Mouse (Mus musculus) liver, embryonic 18 days (tissue): ENCODE results near the gene Samd13. TPM values are rescaled to one million over a fixed set of nuclear protein-coding genes. Genes with fewer than 3 reads are reported as not detected.

Source experiments
- polyA plus RNA-seq: library from polyadenylated mRNA; depleted of rRNA; stranded (reverse); fragments of >200 nt; gene quantifications from 2 replicates; pipeline ENCODE4 v1.2.3, GENCODE M21; 2012; rRNA removed

Gene Samd13
- 0.06 and 0.19 TPM in 2 replicates for polyA plus RNA-seq

DNA sequence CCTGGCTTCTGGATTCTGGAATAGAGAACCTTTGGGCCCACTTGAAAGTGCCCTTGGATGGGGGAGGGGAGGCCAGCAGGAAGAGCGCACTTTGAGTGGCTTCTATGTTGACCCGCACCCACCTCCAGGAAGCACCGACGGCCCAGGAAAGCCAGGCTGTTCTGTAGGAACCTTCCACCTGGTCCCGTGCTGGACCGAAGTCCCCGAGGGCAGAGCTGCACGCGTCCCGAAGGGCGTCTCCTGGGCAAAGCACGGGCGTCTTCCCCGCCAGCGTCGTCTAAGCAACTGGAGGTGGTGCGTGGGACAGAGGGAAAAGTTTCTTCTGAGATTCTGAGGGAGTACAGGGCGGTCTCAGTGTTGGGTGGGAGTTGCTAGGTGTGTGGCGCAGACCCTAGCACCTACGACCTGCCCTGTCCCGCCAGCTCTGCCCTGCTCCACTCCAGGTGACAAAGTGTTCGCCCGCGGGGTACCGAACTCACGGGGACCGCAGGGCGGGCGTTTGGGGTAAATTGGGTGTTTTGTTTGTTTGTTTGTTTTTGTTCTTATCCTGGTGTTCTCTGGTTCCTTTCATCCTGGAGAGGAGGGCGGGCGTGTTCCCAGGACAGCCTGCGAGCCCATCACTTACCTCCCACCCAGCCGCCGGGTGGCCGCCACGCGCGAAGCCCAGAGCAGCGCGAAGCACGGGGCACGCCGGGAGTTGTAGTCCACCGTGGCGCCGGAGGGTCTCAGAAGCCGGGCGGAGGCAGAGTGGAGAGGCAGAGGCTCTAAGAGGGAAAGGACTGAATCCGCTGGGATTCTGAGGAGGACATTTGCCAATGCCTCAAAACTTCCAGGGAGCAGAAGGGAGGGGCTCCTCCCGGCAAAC, at the start of gene Samd13:
Gene Samd13 (minus strand): TSS at position 782 of the 865 bp plus-strand sequence.

DNA sequence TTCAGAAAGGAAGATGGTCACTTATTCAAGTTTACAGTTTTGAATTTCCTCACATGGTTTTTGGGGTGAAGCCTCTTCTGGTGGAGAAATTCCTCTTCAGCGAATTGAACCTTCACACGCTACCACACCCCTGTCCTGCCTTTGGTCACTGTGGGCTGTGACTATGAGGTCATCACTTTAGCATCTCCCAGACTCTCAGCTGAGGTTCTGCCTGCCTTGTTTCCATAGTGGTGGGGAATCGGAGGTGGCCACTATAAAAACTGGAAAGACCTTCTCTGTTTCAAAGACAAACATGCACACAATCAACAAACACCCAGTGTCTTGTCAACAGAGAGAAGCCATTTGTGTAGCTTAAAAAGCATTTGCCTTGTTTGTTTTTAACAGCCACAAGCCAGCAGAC, 34.2 kb downstream of the Samd13 start, which contains the start of gene 4930503B20Rik:
Gene 4930503B20Rik (minus strand): TSS at position 101 of the 400 bp plus-strand sequence.

DNA sequence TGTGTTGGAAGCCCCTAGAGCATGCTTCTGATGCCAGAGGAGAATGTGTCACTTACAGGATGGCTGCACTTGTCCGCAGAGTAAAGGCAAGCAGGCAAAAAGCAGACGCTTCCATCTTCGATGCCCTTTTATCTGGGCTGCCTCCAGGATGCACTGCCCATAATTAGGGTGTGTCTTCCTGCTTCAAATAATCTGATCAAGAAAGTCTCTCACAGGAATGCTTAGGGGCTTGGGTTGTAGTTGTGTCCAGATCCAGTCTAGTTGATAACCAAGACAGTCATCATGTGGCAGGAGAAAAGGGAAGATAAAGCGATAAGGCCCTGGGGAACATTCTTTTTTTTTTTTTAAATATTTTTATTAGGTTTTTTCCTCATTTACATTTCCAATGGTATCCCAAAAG, 69.9 kb downstream of the Samd13 start, which contains the start of gene Dnase2b:
Gene Dnase2b (minus strand): TSS at position 101 of the 400 bp plus-strand sequence.

Other genes with a start within 250 kb of the Samd13 start
- gene Ctbs, start 235.8 kb downstream of the Samd13 start, polyA plus RNA-seq = 3.5 and 3.6 TPM in 2 replicates
- gene Spata1, start 185.8 kb downstream of the Samd13 start, polyA plus RNA-seq = 1.1 TPM in 2 replicates
- 203 and 214 TPM in 2 replicates for gene Gng5, start 185.8 kb downstream of the Samd13 start, polyA plus RNA-seq
- 16.8 and 17.7 TPM in 2 replicates for gene Rpf1, start 164.2 kb downstream of the Samd13 start, polyA plus RNA-seq
- gene Uox, start 115.2 kb downstream of the Samd13 start, polyA plus RNA-seq = 651 and 835 TPM in 2 replicates
- 6.0 and 6.2 TPM in 2 replicates for gene Dnase2b, start 70.0 kb downstream of the Samd13 start, polyA plus RNA-seq
- not detected in 2 replicates for gene 4930503B20Rik, start 34.3 kb downstream of the Samd13 start, polyA plus RNA-seq
- gene Prkacb, start 127.4 kb upstream of the Samd13 start, polyA plus RNA-seq = 6.9 and 7.7 TPM in 2 replicates
- gene Ttll7, start 166.8 kb upstream of the Samd13 start, polyA plus RNA-seq = 0.31 and 0.38 TPM in 2 replicates